Mouse (Mus musculus) gastrocnemius, adult 2 months (tissue): Measurements from ENCODE around the gene Tead3. TPM values are rescaled to one million over a fixed set of nuclear protein-coding genes. Genes with fewer than 3 reads are reported as not detected.
A peak's percentile ranks its signal among the peaks of the same experiment; 100 is the strongest.
"Not testable (repeated sequence)": the region's sequence is repeated elsewhere in the genome, so short reads cannot be mapped to it uniquely, and the experiment has no call there.

Experiments used
- DNase-seq: peaks from one replicate; pipeline ENCODE4 v3.0.0; 2022
- H3K27ac ChIP-seq: fragments of 200-600 bp; 2 replicates; pipeline ENCODE4 v1.8.1; 2022; ENCODE audit warnings: mild to moderate bottlenecking
- H3K4me3 ChIP-seq: fragments of 200-600 bp; 2 replicates; pipeline ENCODE4 v1.8.1; 2022; ENCODE audit warnings: mild to moderate bottlenecking, moderate library complexity
- CTCF ChIP-seq: fragments of 200-600 bp; IDR thresholded peaks from 2 replicates; pipeline ENCODE4 v1.8.1; 2022; ENCODE audit warnings: antibody characterized with exemption, mild to moderate bottlenecking, moderate library complexity
- intact Hi-C: fragments of 180-260 bp; cut with DNase I; formaldehyde crosslinking; loops from one replicate; pipeline ENCODE4 v1.15.1; 2025
- total RNA-seq, 2 experiments: library from RNA; stranded (reverse); gene quantifications; 2 replicates each; pipeline ENCODE4 v1.2.3; 2021

Tead3 gene
- total RNA-seq, 2 experiments from 2014 or later: 6.9 to 7.4 TPM

GRCm38 (mm10) chr17:28324416-28324815, 26.2 kb downstream of the Tead3 start:
- H3K27ac ChIP-seq, DNase-seq, H3K4me3 ChIP-seq, intact Hi-C loops: not testable (repeated sequence)
- peak; percentile 15; the same call in 1 of the 2 replicates for TF ChIP-seq CTCF

DNA sequence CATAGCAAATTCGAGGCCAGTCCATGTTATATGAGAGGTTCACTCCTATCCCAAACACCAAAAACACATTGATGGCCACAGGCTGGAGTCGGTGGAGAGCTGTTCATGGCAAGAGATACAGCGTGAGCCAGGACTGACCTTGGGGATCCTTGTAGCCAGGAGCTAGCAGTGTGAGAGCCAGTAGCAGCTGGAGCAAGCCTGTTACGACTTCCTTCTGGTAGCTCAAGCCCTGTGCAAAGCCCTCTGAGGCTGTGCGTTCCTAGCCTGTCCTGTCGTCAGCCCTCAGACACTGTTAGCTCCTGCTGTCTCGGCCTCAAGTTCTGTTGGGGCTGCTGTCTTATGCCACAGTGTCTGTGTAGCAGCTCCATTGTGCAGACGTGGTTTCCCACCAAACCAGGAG, 26.8 kb downstream of the Tead3 start:
- intact Hi-C loops: no loop called here
- no peak for DNase-seq
- no peak overlapping the region for H3K4me3 ChIP-seq
- TF ChIP-seq CTCF: no peak
- peak overlapping the region; percentile 54; the same call in 1 of the 2 replicates for H3K27ac ChIP-seq

DNA sequence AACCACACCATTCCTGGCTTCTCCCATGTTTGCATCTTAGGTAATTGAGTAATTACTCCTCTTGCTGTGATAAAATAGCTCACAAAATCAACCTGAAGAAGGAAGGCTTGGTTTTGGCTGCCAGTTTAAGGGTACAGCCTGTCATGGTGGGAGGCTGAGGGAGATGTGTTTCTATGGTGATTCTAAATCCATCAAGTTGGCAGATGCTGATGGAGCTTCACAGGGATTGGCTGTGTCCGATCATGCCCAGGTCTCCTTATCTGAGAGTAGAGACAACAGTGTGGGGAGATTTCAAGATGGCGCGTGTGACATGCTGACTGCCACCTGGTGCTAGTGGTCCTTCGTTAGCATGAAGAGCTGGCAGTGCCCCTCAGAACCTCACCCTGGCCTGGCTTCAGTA, 28.9 kb downstream of the Tead3 start:
- intact Hi-C loops: no loop called here
- no peak for DNase-seq
- no peak overlapping the region for H3K4me3 ChIP-seq
- no peak for TF ChIP-seq CTCF
- no peak overlapping the region for H3K27ac ChIP-seq

DNA sequence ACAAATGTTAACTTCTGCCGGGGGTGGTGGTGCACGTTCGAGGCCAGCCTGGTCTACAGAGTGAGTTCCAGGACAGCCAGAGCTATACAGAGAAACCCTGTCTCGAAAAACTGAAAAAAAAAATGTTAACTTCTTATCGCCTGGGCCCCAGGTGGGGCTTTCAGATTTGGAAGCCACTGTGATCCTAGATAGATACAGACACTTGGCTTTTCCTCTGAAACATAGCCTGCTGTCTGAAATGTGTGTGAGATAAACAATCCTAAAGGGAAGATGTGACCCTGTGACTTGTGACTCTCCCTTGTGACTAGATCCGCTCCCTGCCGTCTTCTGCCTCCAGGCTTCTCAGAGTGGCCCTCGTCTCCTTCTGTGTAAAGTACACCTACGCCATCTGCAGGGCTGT, 32.9 kb downstream of the Tead3 start:
- H3K27ac ChIP-seq: no peak overlapping the region
- H3K4me3 ChIP-seq: no peak overlapping the region
- no peak for TF ChIP-seq CTCF
- DNase-seq: no peak
- intact Hi-C loops: no loop called here

GRCm38 (mm10) chr17:28317091-28317490, 33.5 kb downstream of the Tead3 start:
- no peak overlapping the region for H3K4me3 ChIP-seq
- no peak overlapping the region for H3K27ac ChIP-seq
- intact Hi-C loops: no loop called here
- no peak for DNase-seq
- no peak for TF ChIP-seq CTCF

DNA sequence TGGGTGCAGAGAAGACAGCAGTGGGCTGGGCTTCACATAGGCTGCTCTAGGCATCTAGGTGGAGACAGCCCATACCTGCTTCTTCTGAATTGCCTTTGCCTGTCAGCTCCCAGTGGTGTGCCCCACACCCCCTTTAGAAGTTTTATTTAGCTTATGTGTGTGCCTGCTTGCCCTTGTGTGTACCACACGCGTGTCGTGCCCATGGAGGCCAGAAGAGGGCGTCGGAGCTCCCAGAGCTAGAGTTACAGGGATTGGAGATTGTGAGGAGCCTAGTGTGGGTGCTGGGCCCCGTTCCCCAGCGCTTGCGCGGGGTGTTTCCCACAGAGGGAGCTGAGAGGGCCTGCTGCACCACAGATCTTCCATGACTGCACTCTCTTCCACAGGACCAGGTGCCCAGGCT, 34.1 kb downstream of the Tead3 start:
- no peak for DNase-seq
- TF ChIP-seq CTCF: peak; percentile 2; the same call in 1 of the 2 replicates
- intact Hi-C loops: no loop called here
- Histone ChIP-seq H3K4me3 (no peak overlapping the region), H3K27ac (no peak overlapping the region)

- intact Hi-C loops: no loop called here
- no peak for TF ChIP-seq CTCF
- no peak overlapping the region for H3K4me3 ChIP-seq
- H3K27ac ChIP-seq: no peak overlapping the region
- no peak for DNase-seq
Observed at GRCm38 (mm10) chr17:28315611-28316160, 34.9 kb downstream of the Tead3 start.

DNA sequence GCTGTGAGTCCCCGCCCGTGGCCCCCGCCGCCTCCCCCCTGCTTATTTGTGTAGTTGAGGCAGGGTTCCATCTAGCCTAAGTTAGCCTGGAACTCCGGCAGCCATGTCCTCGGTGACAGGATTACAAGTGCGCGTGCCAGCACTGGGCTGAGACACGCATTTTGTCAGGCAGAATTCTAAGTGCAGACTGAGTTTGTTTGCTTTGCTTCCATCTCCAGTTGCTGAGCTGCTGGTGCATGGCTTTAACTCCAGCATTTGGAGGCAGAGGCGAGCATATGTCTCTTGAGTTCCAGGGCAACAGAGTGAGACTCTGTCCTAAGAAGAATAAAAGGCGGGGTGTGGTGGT, 36.8 kb downstream of the Tead3 start:
- Histone ChIP-seq H3K4me3 (peak overlapping the region; percentile 95), H3K27ac (peak overlapping the region; percentile 96)
- DNase-seq: peak; percentile 66
- no peak for TF ChIP-seq CTCF
- intact Hi-C loops: no loop called here

GRCm38 (mm10) chr17:28313212-28313879, 37.3 kb downstream of the Tead3 start, which contains the start of gene Fance:
TSS of gene Fance (plus strand) at chr17:28313519.
- intact Hi-C loops: no loop called here
- Histone ChIP-seq H3K4me3 (peak within 1 kb of the TSS; percentile 95), H3K27ac (peak within 1 kb of the TSS; percentile 96)
- no peak for TF ChIP-seq CTCF
- peak; percentile 98 for DNase-seq

GRCm38 (mm10) chr17:28312232-28313211, 38.1 kb downstream of the Tead3 start:
- DNase-seq: peak; percentile 62
- intact Hi-C loops: no loop called here
- H3K4me3 ChIP-seq: peak overlapping the region; percentile 95
- H3K27ac ChIP-seq: peak overlapping the region; percentile 81
- TF ChIP-seq CTCF: peak; percentile 44

- Histone ChIP-seq H3K4me3 (no peak overlapping the region), H3K27ac (no peak overlapping the region)
- DNase-seq: no peak
- TF ChIP-seq CTCF: no peak
- intact Hi-C loops: no loop called here
Observed at GRCm38 (mm10) chr17:28311366-28312132, 39.1 kb downstream of the Tead3 start.

GRCm38 (mm10) chr17:28310831-28311230, 39.8 kb downstream of the Tead3 start:
- TF ChIP-seq CTCF: no peak
- H3K4me3 ChIP-seq: no peak overlapping the region
- no peak overlapping the region for H3K27ac ChIP-seq
- intact Hi-C loops: no loop called here
- no peak for DNase-seq
